Mouse (Mus musculus): ENCODE measurements around the gene Dnaic2. TPM values are rescaled to one million over a fixed set of nuclear protein-coding genes. Genes with fewer than 3 reads are reported as not detected.

Gene Dnaic2
- not detected in 2 replicates for polyA plus RNA-seq (2014; fragmentation: Nextera tagmentation; extraction: Ambion mirVana)

DNA sequence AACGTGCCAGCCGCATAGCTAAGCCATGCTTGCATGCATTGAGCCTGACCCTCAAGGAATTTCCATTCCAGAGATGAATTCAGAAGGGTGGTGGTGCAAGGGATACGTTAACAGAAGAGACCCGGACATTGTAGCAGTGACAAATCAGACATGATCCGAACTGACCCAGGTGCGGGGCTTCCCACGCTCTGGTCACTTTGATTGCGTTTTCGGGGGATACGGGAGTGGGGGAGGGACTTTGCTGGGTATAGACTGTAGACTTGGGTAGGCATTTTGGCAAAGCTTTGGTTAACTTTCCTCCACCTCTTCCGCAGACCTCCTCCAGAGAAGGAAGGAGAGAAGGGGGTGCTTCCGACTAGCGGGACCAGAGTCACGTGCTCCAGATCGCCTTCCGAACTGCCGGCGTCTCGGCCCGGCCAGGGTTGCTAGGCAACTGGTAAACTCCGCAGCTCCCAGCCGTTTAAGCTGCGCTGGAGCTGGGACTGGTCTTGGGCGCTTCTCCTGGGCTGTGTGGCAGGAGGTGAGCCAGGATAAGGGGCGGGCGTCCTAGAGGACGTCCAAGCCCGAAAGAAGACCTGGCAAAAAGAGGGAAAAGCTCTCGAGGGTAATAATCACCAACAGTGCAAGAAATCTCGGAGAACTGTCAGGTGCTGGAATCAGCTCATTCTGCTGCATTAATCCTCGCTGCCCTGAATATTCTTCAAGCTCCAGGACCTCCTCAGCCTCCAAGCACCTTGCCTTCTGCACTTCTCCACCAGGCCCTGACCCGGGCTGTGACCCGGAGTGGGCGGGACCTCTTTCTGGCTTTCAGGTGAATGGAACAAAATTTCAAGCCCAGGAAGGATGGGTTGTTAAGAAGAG, at the start of gene Dnaic2:
Dnaic2 (plus strand) TSS at position 444 of the 861 bp plus-strand sequence.
- DNase-seq (ENCODE audit: low spot score) (peak; percentile 43), ATAC-seq (replicated peaks; ENCODE audit: low FRiP score) (peak; percentile 47; the same call in 1 of the 2 replicates)
- WGBS, result 13% methylated on average over 34 of the region's 34 CpGs
- no peaks in the 10 kb centered on the region for H3K36me3 ChIP-seq (ENCODE audit: control insufficient read depth, insufficient read depth, low read length)
- no peak within 1 kb of the TSS for H3K27ac ChIP-seq (ENCODE audit: low read depth, low read length)
- H3K4me1 ChIP-seq (replicated peaks; ENCODE audit: control insufficient read depth, insufficient read depth, low read length), result peaks cover 4% of the 10 kb centered on the region
- peak within 1 kb of the TSS; percentile 31 for H3K4me3 ChIP-seq (ENCODE audit: low read depth, low read length)
- peak within 1 kb of the TSS; percentile 61 for H3K4me2 ChIP-seq
- no peak within 1 kb of the TSS for H3K9ac ChIP-seq (ENCODE audit: low read depth, low read length)
- peaks cover 17% of the 10 kb centered on the region for H3K27me3 ChIP-seq (replicated peaks; ENCODE audit: control insufficient read depth, insufficient read depth, low read length)
- H3K9me3 ChIP-seq (ENCODE audit: control insufficient read depth, low read length), result no peaks in the 10 kb centered on the region

DNA sequence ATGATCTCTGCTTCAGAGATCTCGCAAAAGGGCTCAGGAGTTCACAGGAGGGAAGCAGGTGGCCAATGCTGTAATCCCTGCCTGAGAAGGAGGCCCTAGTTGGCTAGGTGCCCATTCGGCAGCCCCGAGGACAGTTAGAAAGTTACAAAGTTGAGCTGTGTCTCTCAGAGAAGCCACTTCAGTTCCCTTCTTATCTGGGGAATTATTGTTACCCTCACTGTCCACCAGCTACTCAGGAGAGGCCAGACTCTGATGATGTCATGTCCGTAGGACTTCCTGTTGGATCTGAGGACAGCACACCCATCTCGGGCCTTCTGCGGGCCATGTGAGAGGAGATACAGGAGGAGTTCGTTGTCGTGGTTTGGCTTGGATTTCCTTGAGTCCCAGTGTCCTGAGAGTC, 47.6 kb upstream of the Dnaic2 start:
- WGBS, result 39% methylated on average over 8 of the region's 8 CpGs
- DNase-seq (ENCODE audit: low spot score) (no peak), ATAC-seq (replicated peaks; ENCODE audit: low FRiP score) (no peak)
- peak overlapping the region; percentile 3; the same call in 1 of the 2 replicates for H3K27ac ChIP-seq (ENCODE audit: low read depth, low read length)
- no peaks in the 10 kb centered on the region for H3K36me3 ChIP-seq (ENCODE audit: control insufficient read depth, insufficient read depth, low read length)
- no peak overlapping the region for H3K4me3 ChIP-seq (ENCODE audit: low read depth, low read length)
- peak overlapping the region; percentile 10; the same call in 1 of the 2 replicates for H3K4me2 ChIP-seq
- peaks cover 22% of the 10 kb centered on the region for H3K4me1 ChIP-seq (replicated peaks; ENCODE audit: control insufficient read depth, insufficient read depth, low read length)
- H3K27me3 ChIP-seq (replicated peaks; ENCODE audit: control insufficient read depth, insufficient read depth, low read length), result no peaks in the 10 kb centered on the region
- no peak overlapping the region for H3K9ac ChIP-seq (ENCODE audit: low read depth, low read length)
- H3K9me3 ChIP-seq (ENCODE audit: control insufficient read depth, low read length), result no peaks in the 10 kb centered on the region

DNA sequence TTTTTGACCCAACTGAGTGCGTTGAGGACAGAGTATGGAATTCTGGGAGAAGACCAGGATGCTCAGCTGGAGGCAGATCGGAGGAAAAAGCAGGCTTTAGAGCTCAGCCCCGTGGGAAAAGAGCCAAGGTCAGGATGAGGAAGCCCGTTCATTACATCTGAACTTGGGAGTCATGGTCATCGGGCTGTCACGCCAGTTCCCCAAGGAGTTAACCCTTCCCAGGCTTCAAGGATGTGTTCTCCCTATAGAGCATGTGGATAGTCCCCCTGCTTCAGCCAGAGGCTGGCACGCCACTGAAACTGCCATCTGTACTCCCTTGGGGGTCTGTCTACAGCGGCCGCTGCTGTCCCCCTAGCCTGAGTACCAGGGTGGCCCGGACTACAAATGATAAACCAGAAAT, 46.9 kb upstream of the Dnaic2 start:
- Histone ChIP-seq H3K4me1 (replicated peaks; ENCODE audit: control insufficient read depth, insufficient read depth, low read length) (peaks cover 22% of the 10 kb centered on the region), H3K36me3 (ENCODE audit: control insufficient read depth, insufficient read depth, low read length) (no peaks in the 10 kb centered on the region), H3K27me3 (replicated peaks; ENCODE audit: control insufficient read depth, insufficient read depth, low read length) (no peaks in the 10 kb centered on the region), H3K27ac (ENCODE audit: low read depth, low read length) (no peak overlapping the region), H3K9me3 (ENCODE audit: control insufficient read depth, low read length) (no peaks in the 10 kb centered on the region), H3K4me2 (no peak overlapping the region), H3K9ac (ENCODE audit: low read depth, low read length) (no peak overlapping the region), H3K4me3 (ENCODE audit: low read depth, low read length) (no peak overlapping the region)
- DNase-seq (ENCODE audit: low spot score) (no peak), ATAC-seq (replicated peaks; ENCODE audit: low FRiP score) (no peak)
- WGBS, result 63% methylated on average over 10 of the region's 10 CpGs

DNA sequence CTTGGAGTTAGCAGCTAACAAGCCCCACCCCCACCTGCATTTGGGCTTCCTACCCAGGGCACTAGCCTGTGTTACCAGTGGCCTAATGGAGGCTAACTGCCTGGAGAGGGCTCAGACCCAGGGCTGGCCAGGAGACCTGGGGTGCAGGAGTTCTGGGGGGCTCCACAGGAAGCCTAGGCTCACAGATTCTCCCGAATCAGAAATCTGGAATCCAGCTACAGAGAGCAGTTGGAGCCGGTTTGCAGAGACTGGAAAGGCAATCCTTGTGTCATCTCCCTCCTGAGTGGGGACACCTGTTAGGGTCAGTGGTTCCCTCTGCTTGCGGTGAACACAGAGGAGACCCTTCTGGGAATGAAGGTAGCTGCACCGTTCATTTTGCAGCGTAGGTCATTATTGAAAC, 46.2 kb upstream of the Dnaic2 start:
- no peak overlapping the region for H3K4me2 ChIP-seq
- H3K36me3 ChIP-seq (ENCODE audit: control insufficient read depth, insufficient read depth, low read length), result no peaks in the 10 kb centered on the region
- DNase-seq (ENCODE audit: low spot score) (no peak), ATAC-seq (replicated peaks; ENCODE audit: low FRiP score) (no peak)
- H3K27me3 ChIP-seq (replicated peaks; ENCODE audit: control insufficient read depth, insufficient read depth, low read length), result no peaks in the 10 kb centered on the region
- H3K4me3 ChIP-seq (ENCODE audit: low read depth, low read length), result no peak overlapping the region
- no peak overlapping the region for H3K27ac ChIP-seq (ENCODE audit: low read depth, low read length)
- WGBS, result 71% methylated on average over 5 of the region's 5 CpGs
- no peaks in the 10 kb centered on the region for H3K9me3 ChIP-seq (ENCODE audit: control insufficient read depth, low read length)
- H3K4me1 ChIP-seq (replicated peaks; ENCODE audit: control insufficient read depth, insufficient read depth, low read length), result peaks cover 20% of the 10 kb centered on the region
- H3K9ac ChIP-seq (ENCODE audit: low read depth, low read length), result no peak overlapping the region

DNA sequence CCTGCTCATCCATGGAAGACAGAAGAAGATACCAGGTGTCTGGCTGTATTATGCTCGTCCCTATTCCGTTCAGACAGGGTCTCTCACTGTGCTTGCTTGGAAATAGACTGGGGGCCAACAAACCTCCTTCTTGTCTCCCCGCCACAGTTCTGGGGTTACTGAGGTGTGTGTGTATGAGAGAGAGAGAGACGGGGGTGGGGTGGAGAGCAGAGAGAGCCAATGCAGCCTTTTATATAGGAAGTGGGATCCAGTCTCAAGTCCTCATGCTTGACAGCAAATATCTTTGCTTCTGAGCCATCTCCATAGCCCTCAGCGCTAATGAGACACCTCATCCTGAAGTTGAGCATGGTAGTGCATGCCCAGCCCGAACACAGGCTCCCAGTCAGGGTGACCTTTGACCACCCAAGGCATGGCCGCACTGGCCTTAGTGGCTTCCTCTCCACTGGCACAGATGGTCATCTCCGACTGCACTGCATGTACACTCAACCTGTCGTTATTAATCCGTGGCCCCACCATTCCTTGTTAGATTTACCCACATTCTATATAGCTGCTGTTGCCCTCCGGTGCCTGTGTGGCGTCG, 44.8 kb upstream of the Dnaic2 start:
- no peak overlapping the region for H3K4me3 ChIP-seq (ENCODE audit: low read depth, low read length)
- DNase-seq (ENCODE audit: low spot score) (no peak), ATAC-seq (replicated peaks; ENCODE audit: low FRiP score) (no peak)
- H3K27ac ChIP-seq (ENCODE audit: low read depth, low read length), result no peak overlapping the region
- H3K4me2 ChIP-seq, result no peak overlapping the region
- peaks cover 10% of the 10 kb centered on the region for H3K4me1 ChIP-seq (replicated peaks; ENCODE audit: control insufficient read depth, insufficient read depth, low read length)
- no peak overlapping the region for H3K9ac ChIP-seq (ENCODE audit: low read depth, low read length)
- H3K36me3 ChIP-seq (ENCODE audit: control insufficient read depth, insufficient read depth, low read length), result no peaks in the 10 kb centered on the region
- no peaks in the 10 kb centered on the region for H3K27me3 ChIP-seq (replicated peaks; ENCODE audit: control insufficient read depth, insufficient read depth, low read length)
- 93% methylated on average over 13 of the region's 13 CpGs for WGBS
- no peaks in the 10 kb centered on the region for H3K9me3 ChIP-seq (ENCODE audit: control insufficient read depth, low read length)

DNA sequence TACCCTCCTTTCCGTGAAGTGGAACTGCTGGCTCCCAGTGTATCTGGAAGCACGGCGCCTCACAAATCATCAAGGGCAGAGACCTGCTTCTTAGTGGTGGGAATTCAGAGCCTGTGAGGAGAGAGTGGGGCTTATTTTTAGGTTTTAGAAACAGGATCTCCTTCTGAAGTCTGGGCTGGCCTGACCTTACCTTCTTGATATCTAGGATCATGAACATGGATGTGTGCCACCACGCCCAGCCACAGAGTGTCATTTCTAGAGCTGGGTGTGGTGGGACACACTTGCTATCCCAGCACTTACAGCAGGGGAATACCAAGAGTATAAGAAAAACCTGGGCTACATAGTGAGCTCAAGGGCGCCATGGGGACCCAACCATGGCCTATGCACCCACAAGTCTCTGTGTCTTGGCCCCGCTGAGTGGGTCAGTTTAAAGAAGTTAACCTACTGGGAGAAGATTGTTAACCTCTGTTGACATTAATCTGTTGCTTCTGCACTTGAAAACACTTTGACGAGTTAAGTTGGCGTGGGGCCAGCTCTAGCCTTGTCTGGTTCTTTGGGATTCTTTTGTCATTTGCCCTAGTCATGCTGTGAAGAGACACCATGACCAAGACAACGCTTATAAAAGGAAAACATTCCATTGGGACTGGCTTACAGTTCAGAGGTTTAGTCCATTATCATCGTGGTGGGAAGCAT, 44.0 kb upstream of the Dnaic2 start:
- Histone ChIP-seq H3K9me3 (ENCODE audit: control insufficient read depth, low read length) (no peaks in the 10 kb centered on the region), H3K4me3 (ENCODE audit: low read depth, low read length) (no peak overlapping the region), H3K4me1 (replicated peaks; ENCODE audit: control insufficient read depth, insufficient read depth, low read length) (peaks cover 10% of the 10 kb centered on the region), H3K27me3 (replicated peaks; ENCODE audit: control insufficient read depth, insufficient read depth, low read length) (no peaks in the 10 kb centered on the region), H3K36me3 (ENCODE audit: control insufficient read depth, insufficient read depth, low read length) (no peaks in the 10 kb centered on the region), H3K27ac (ENCODE audit: low read depth, low read length) (no peak overlapping the region), H3K9ac (ENCODE audit: low read depth, low read length) (no peak overlapping the region), H3K4me2 (no peak overlapping the region)
- no peak for DNase-seq (ENCODE audit: low spot score)
- no peak for ATAC-seq (replicated peaks; ENCODE audit: low FRiP score)
- 90% methylated on average over 10 of the region's 10 CpGs for whole genome bisulfite sequencing

DNA sequence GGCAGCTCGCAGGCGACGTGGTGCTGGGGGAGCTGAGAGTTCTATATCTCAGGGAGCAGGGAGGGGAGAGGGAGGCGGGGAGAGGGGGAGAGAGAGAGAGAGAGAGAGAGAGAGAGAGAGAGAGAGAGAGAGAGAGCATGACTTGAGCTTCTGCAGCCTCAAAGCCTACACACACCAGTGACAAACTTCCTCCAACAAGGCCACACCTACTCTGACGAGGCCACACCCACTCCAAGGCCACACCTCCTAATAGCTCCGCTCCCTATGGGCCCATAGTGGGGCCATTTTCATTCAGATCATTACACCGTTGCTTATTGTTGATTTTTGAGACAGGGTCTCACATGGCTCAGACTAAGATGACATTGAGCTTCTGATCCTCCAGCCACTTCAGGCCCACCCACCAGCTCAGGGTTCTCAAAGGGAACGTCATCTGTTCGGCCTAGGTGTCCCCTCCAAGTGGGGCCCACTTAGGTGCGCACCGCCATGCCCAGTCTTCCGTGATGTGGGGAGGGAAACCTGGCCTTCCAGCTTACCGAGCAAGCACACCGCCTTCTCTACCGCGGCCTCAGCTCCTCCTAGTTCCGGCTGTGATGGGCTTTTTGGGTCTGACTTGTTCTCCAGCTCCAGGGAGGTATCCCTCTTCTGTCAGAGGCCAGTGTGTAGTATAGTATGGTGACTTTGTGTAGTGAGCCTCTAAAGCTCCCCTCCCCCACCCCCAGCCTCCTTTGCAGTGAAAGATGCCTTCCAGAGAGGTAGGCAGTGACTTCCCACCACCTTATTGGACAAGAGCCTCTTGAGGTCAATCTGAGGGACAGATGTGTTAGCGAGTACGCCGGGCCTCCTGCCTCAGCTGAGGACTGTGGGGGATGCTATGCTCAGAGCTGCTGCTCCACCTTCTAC, 43.2 kb upstream of the Dnaic2 start:
- H3K4me1 ChIP-seq (replicated peaks; ENCODE audit: control insufficient read depth, insufficient read depth, low read length), result peaks cover 10% of the 10 kb centered on the region
- no peak overlapping the region for H3K4me3 ChIP-seq (ENCODE audit: low read depth, low read length)
- WGBS, result 58% methylated on average over 20 of the region's 20 CpGs
- no peaks in the 10 kb centered on the region for H3K36me3 ChIP-seq (ENCODE audit: control insufficient read depth, insufficient read depth, low read length)
- no peak overlapping the region for H3K9ac ChIP-seq (ENCODE audit: low read depth, low read length)
- no peaks in the 10 kb centered on the region for H3K9me3 ChIP-seq (ENCODE audit: control insufficient read depth, low read length)
- ATAC-seq (replicated peaks; ENCODE audit: low FRiP score), result peak; percentile 40
- no peak overlapping the region for H3K4me2 ChIP-seq
- H3K27me3 ChIP-seq (replicated peaks; ENCODE audit: control insufficient read depth, insufficient read depth, low read length), result no peaks in the 10 kb centered on the region
- H3K27ac ChIP-seq (ENCODE audit: low read depth, low read length), result no peak overlapping the region
- DNase-seq (ENCODE audit: low spot score), result no peak
